Mouse (Mus musculus): ENCODE results near the gene Sh2b1. TPM values are rescaled to one million over a fixed set of nuclear protein-coding genes. Genes with fewer than 3 reads are reported as not detected.

Sh2b1 gene
- polyA plus RNA-seq, 1 experiment from 2014 or later, result 38.0 TPM

GRCm38 (mm10) chr7:126502751-126503150, 27.5 kb upstream of the Sh2b1 start:
- WGBS, result under 1% methylated on average over 40 of the region's 40 CpGs
- no peak for DNase-seq (ENCODE audit: low spot score)
- Histone ChIP-seq H3K4me3 (ENCODE audit: low read depth, low read length) (peak overlapping the region; percentile 96), H3K36me3 (ENCODE audit: control insufficient read depth, insufficient read depth, low read length) (peaks cover 10% of the 10 kb centered on the region), H3K9ac (ENCODE audit: low read depth, low read length) (peak overlapping the region; percentile 97), H3K9me3 (ENCODE audit: control insufficient read depth, low read length) (no peaks in the 10 kb centered on the region), H3K4me1 (replicated peaks; ENCODE audit: control insufficient read depth, insufficient read depth, low read length) (0 out of 2 replicates have a peak, but pooled peaks cover 2% of the 10 kb centered on the region), H3K27ac (ENCODE audit: low read depth, low read length) (peak overlapping the region; percentile 99), H3K27me3 (ENCODE audit: control insufficient read depth, insufficient read depth, low read length) (no peaks in the 10 kb centered on the region), H3K4me2 (replicated peaks; ENCODE audit: low read depth, low read length) (peak overlapping the region; percentile 41)
- no peak for ATAC-seq (ENCODE audit: low FRiP score)

- H3K4me3 ChIP-seq (ENCODE audit: low read depth, low read length), result peak overlapping the region; percentile 96
- H3K4me1 ChIP-seq (replicated peaks; ENCODE audit: control insufficient read depth, insufficient read depth, low read length), result 0 out of 2 replicates have a peak, but pooled peaks cover 2% of the 10 kb centered on the region
- peak overlapping the region; percentile 99 for H3K27ac ChIP-seq (ENCODE audit: low read depth, low read length)
- peak; percentile 95 for DNase-seq (ENCODE audit: low spot score)
- WGBS, result under 1% methylated on average over 51 of the region's 57 CpGs
- H3K4me2 ChIP-seq (replicated peaks; ENCODE audit: low read depth, low read length), result peak overlapping the region; percentile 76
- H3K27me3 ChIP-seq (ENCODE audit: control insufficient read depth, insufficient read depth, low read length), result no peaks in the 10 kb centered on the region
- peaks cover 15% of the 10 kb centered on the region for H3K36me3 ChIP-seq (ENCODE audit: control insufficient read depth, insufficient read depth, low read length)
- peak overlapping the region; percentile 97 for H3K9ac ChIP-seq (ENCODE audit: low read depth, low read length)
- H3K9me3 ChIP-seq (ENCODE audit: control insufficient read depth, low read length), result no peaks in the 10 kb centered on the region
- peak; percentile 91 for ATAC-seq (ENCODE audit: low FRiP score)
Observed at GRCm38 (mm10) chr7:126502023-126502741, 27.0 kb upstream of the Sh2b1 start.

GRCm38 (mm10) chr7:126501684-126502022, 26.4 kb upstream of the Sh2b1 start:
- Histone ChIP-seq H3K9ac (ENCODE audit: low read depth, low read length) (peak overlapping the region; percentile 74), H3K36me3 (ENCODE audit: control insufficient read depth, insufficient read depth, low read length) (peaks cover 15% of the 10 kb centered on the region), H3K9me3 (ENCODE audit: control insufficient read depth, low read length) (no peaks in the 10 kb centered on the region), H3K4me2 (replicated peaks; ENCODE audit: low read depth, low read length) (peak overlapping the region; percentile 76), H3K27ac (ENCODE audit: low read depth, low read length) (peak overlapping the region; percentile 99), H3K27me3 (ENCODE audit: control insufficient read depth, insufficient read depth, low read length) (no peaks in the 10 kb centered on the region), H3K4me3 (ENCODE audit: low read depth, low read length) (peak overlapping the region; percentile 96), H3K4me1 (replicated peaks; ENCODE audit: control insufficient read depth, insufficient read depth, low read length) (0 out of 2 replicates have a peak, but pooled peaks cover 2% of the 10 kb centered on the region)
- WGBS, result 4% methylated on average over 9 of the region's 9 CpGs
- ATAC-seq (ENCODE audit: low FRiP score), result no peak
- DNase-seq (ENCODE audit: low spot score), result no peak

GRCm38 (mm10) chr7:126499416-126499815, 24.2 kb upstream of the Sh2b1 start:
- Histone ChIP-seq H3K27ac (ENCODE audit: low read depth, low read length) (no peak overlapping the region), H3K36me3 (ENCODE audit: control insufficient read depth, insufficient read depth, low read length) (peaks cover 33% of the 10 kb centered on the region), H3K27me3 (ENCODE audit: control insufficient read depth, insufficient read depth, low read length) (no peaks in the 10 kb centered on the region), H3K4me1 (replicated peaks; ENCODE audit: control insufficient read depth, insufficient read depth, low read length) (0 out of 2 replicates have a peak, but pooled peaks cover 2% of the 10 kb centered on the region), H3K4me2 (replicated peaks; ENCODE audit: low read depth, low read length) (no peak overlapping the region), H3K4me3 (ENCODE audit: low read depth, low read length) (no peak overlapping the region), H3K9me3 (ENCODE audit: control insufficient read depth, low read length) (no peaks in the 10 kb centered on the region), H3K9ac (ENCODE audit: low read depth, low read length) (no peak overlapping the region)
- DNase-seq (ENCODE audit: low spot score) (no peak), ATAC-seq (ENCODE audit: low FRiP score) (no peak)
- WGBS, result 93% methylated on average over 7 of the region's 7 CpGs

GRCm38 (mm10) chr7:126497966-126498365, 22.7 kb upstream of the Sh2b1 start:
- DNase-seq (ENCODE audit: low spot score) (no peak), ATAC-seq (ENCODE audit: low FRiP score) (no peak)
- H3K4me2 ChIP-seq (replicated peaks; ENCODE audit: low read depth, low read length), result no peak overlapping the region
- H3K9me3 ChIP-seq (ENCODE audit: control insufficient read depth, low read length), result no peaks in the 10 kb centered on the region
- H3K4me1 ChIP-seq (replicated peaks; ENCODE audit: control insufficient read depth, insufficient read depth, low read length), result 0 out of 2 replicates have a peak, but pooled peaks cover 2% of the 10 kb centered on the region
- WGBS, result 96% methylated on average over 12 of the region's 12 CpGs
- no peak overlapping the region for H3K9ac ChIP-seq (ENCODE audit: low read depth, low read length)
- no peaks in the 10 kb centered on the region for H3K27me3 ChIP-seq (ENCODE audit: control insufficient read depth, insufficient read depth, low read length)
- H3K27ac ChIP-seq (ENCODE audit: low read depth, low read length), result no peak overlapping the region
- no peak overlapping the region for H3K4me3 ChIP-seq (ENCODE audit: low read depth, low read length)
- H3K36me3 ChIP-seq (ENCODE audit: control insufficient read depth, insufficient read depth, low read length), result peaks cover 42% of the 10 kb centered on the region

- Histone ChIP-seq H3K4me1 (replicated peaks; ENCODE audit: control insufficient read depth, insufficient read depth, low read length) (0 out of 2 replicates have a peak, but pooled peaks cover 2% of the 10 kb centered on the region), H3K27ac (ENCODE audit: low read depth, low read length) (no peak overlapping the region), H3K27me3 (ENCODE audit: control insufficient read depth, insufficient read depth, low read length) (no peaks in the 10 kb centered on the region), H3K36me3 (ENCODE audit: control insufficient read depth, insufficient read depth, low read length) (peaks cover 49% of the 10 kb centered on the region), H3K9me3 (ENCODE audit: control insufficient read depth, low read length) (no peaks in the 10 kb centered on the region), H3K4me3 (ENCODE audit: low read depth, low read length) (no peak overlapping the region), H3K9ac (ENCODE audit: low read depth, low read length) (no peak overlapping the region), H3K4me2 (replicated peaks; ENCODE audit: low read depth, low read length) (no peak overlapping the region)
- DNase-seq (ENCODE audit: low spot score), result no peak
- no peak for ATAC-seq (ENCODE audit: low FRiP score)
- 95% methylated on average over 5 of the region's 5 CpGs for WGBS
Observed at GRCm38 (mm10) chr7:126496475-126496874, 21.3 kb upstream of the Sh2b1 start.

GRCm38 (mm10) chr7:126494120-126494519, 18.9 kb upstream of the Sh2b1 start:
- H3K9ac ChIP-seq (ENCODE audit: low read depth, low read length), result no peak overlapping the region
- ATAC-seq (ENCODE audit: low FRiP score), result no peak
- no peak for DNase-seq (ENCODE audit: low spot score)
- 91% methylated on average over 6 of the region's 6 CpGs for WGBS
- no peaks in the 10 kb centered on the region for H3K27me3 ChIP-seq (ENCODE audit: control insufficient read depth, insufficient read depth, low read length)
- no peak overlapping the region for H3K4me2 ChIP-seq (replicated peaks; ENCODE audit: low read depth, low read length)
- no peak overlapping the region for H3K27ac ChIP-seq (ENCODE audit: low read depth, low read length)
- H3K9me3 ChIP-seq (ENCODE audit: control insufficient read depth, low read length), result no peaks in the 10 kb centered on the region
- H3K4me3 ChIP-seq (ENCODE audit: low read depth, low read length), result no peak overlapping the region
- H3K4me1 ChIP-seq (replicated peaks; ENCODE audit: control insufficient read depth, insufficient read depth, low read length), result no peaks in the 10 kb centered on the region
- peaks cover 43% of the 10 kb centered on the region for H3K36me3 ChIP-seq (ENCODE audit: control insufficient read depth, insufficient read depth, low read length)

GRCm38 (mm10) chr7:126491973-126492372, 16.7 kb upstream of the Sh2b1 start:
- no peak overlapping the region for H3K27ac ChIP-seq (ENCODE audit: low read depth, low read length)
- ATAC-seq (ENCODE audit: low FRiP score) (no peak), DNase-seq (ENCODE audit: low spot score) (no peak)
- no peak overlapping the region for H3K4me2 ChIP-seq (replicated peaks; ENCODE audit: low read depth, low read length)
- no peak overlapping the region for H3K4me3 ChIP-seq (ENCODE audit: low read depth, low read length)
- H3K27me3 ChIP-seq (ENCODE audit: control insufficient read depth, insufficient read depth, low read length), result no peaks in the 10 kb centered on the region
- no peaks in the 10 kb centered on the region for H3K9me3 ChIP-seq (ENCODE audit: control insufficient read depth, low read length)
- WGBS, result 60% methylated on average over 11 of the region's 11 CpGs
- no peak overlapping the region for H3K9ac ChIP-seq (ENCODE audit: low read depth, low read length)
- H3K4me1 ChIP-seq (replicated peaks; ENCODE audit: control insufficient read depth, insufficient read depth, low read length), result no peaks in the 10 kb centered on the region; the same call in 1 of the 2 replicates
- H3K36me3 ChIP-seq (ENCODE audit: control insufficient read depth, insufficient read depth, low read length), result peaks cover 34% of the 10 kb centered on the region

GRCm38 (mm10) chr7:126491005-126491404, 15.8 kb upstream of the Sh2b1 start:
- Histone ChIP-seq H3K27me3 (ENCODE audit: control insufficient read depth, insufficient read depth, low read length) (no peaks in the 10 kb centered on the region), H3K36me3 (ENCODE audit: control insufficient read depth, insufficient read depth, low read length) (peaks cover 28% of the 10 kb centered on the region), H3K4me3 (ENCODE audit: low read depth, low read length) (no peak overlapping the region), H3K4me1 (replicated peaks; ENCODE audit: control insufficient read depth, insufficient read depth, low read length) (no peaks in the 10 kb centered on the region; the same call in 1 of the 2 replicates), H3K27ac (ENCODE audit: low read depth, low read length) (no peak overlapping the region), H3K4me2 (replicated peaks; ENCODE audit: low read depth, low read length) (no peak overlapping the region), H3K9ac (ENCODE audit: low read depth, low read length) (no peak overlapping the region), H3K9me3 (ENCODE audit: control insufficient read depth, low read length) (no peaks in the 10 kb centered on the region)
- ATAC-seq (ENCODE audit: low FRiP score) (no peak), DNase-seq (ENCODE audit: low spot score) (no peak)
- WGBS, result 77% methylated on average over 1 of the region's 1 CpGs

Data from hindbrain, embryonic 11.5 days (tissue).